Mouse (Mus musculus): ENCODE measurements around the gene Lgals3.

DNA sequence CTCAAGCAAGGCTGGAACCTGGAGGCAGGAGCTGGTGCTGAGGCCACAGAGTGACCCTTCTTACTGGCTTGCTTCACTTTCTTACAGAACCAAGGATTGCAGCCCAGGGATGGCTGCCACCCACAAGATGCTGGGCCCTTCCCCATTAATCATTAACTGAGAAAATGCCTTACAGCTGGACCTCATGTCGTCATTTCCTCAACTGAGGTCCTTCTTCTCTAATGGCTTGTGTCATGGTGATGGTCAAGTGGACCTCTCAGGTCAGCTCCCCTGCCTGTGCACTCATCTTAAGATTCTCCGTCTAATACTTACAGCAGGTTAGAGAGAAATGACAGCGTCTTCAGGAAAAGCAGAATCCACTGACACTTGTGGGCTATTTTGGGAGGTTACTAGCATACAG, 49.8 kb downstream of the Lgals3 start:
- TF ChIP-seq CTCF (IDR thresholded peaks at IDR 0.05; ENCODE audit: low read depth, low read length) (no peak), POLR2A (IDR thresholded peaks at IDR 0.05; ENCODE audit: extremely low read depth, insufficient read depth, low read length) (no peak)
